In genomic region chr2:103578663-103579213, GRCm38 (mm10) we compare ENCODE assay signal across 23 mouse cellular contexts. TPM values are rescaled to one million over a fixed set of nuclear protein-coding genes. Genes with fewer than 3 reads are reported as not detected.
A peak's percentile ranks its signal among the peaks of the same experiment; 100 is the strongest.
DNase-seq lines count a peak whose midpoint lies in the region; ATAC-seq and TF ChIP-seq lines count a peak whose summit lies in the region.
"Had no signal": no experiment of that assay in that cellular context is flagged by ENCODE, and none has a peak within 500 bp of the region (broad histone marks: within the 10 kb centered on the region; RNA-seq: fewer than 3 reads in every experiment).

No protein-coding gene starts in this region.

- WGBS in heart, embryonic 15.5 days, result 91% methylated on average over 10 of the region's 10 CpGs
- WGBS in stomach, embryonic 15.5 days, result 82% methylated on average over 10 of the region's 10 CpGs
- WGBS in stomach, postnatal 0 days, result 81% methylated on average over 10 of the region's 10 CpGs

- no peak for TF ChIP-seq CTCF in gastrocnemius, adult 2 months (IDR thresholded peaks at IDR 0.05)
- TF ChIP-seq CTCF in stomach, postnatal 0 days (IDR thresholded peaks at IDR 0.05; ENCODE audit: low read depth), result no peak

- no peaks in the 10 kb centered on the region for H3K27me3 ChIP-seq in heart, embryonic 15.5 days
- no peaks in the 10 kb centered on the region for H3K27me3 ChIP-seq in stomach, embryonic 15.5 days (replicated peaks)
- no peaks in the 10 kb centered on the region for H3K27me3 ChIP-seq in stomach, postnatal 0 days (ENCODE audit: control insufficient read depth, insufficient read depth, low read length)
- H3K27me3 ChIP-seq: embryonic facial prominence, embryonic 15.5 days; hindbrain, embryonic 13.5 days; midbrain, embryonic 13.5 days; neural tube, embryonic 13.5 days had no signal

- DNase-seq in gastrocnemius, adult 2 months, result no peak
- DNase-seq in gastrocnemius, postnatal 10 days, result no peak
- no peak for DNase-seq in heart, postnatal 25 days (ENCODE audit: low spot score)
- DNase-seq in stomach, postnatal 0 days (ENCODE audit: low spot score), result no peak
- peak; percentile 55 for DNase-seq in yolk sac, embryonic 10.5 days (ENCODE audit: low spot score)
- no peak for DNase-seq in MN1 (ENCODE audit: low spot score)
- DNase-seq: adrenal gland, postnatal 36 days; cerebellum, adult 11-12 months; cerebellum, postnatal 14 days; kidney, adult 2 months; kidney, postnatal 10 days; lung, embryonic 14.5 days; right cerebral cortex, adult 18-20 months; thymus, adult 2 months had no signal

- H3K4me2 ChIP-seq in heart, embryonic 15.5 days, result peak overlapping the region; percentile 31
- H3K4me2 ChIP-seq in stomach, embryonic 15.5 days, result no peak overlapping the region
- no peak overlapping the region for H3K4me2 ChIP-seq in stomach, postnatal 0 days (replicated peaks; ENCODE audit: low read depth)
- H3K4me2 ChIP-seq: embryonic facial prominence, embryonic 15.5 days; hindbrain, embryonic 13.5 days; lung, embryonic 14.5 days; midbrain, embryonic 13.5 days; neural tube, embryonic 13.5 days had no signal

- no peak for ATAC-seq in heart, embryonic 15.5 days (replicated peaks; ENCODE audit: insufficient number of reproducible peaks, insufficient read depth, low FRiP score, low read depth)
- ATAC-seq in stomach, embryonic 15.5 days (ENCODE audit: insufficient read depth, low FRiP score, low read depth), result no peak
- no peak for ATAC-seq in stomach, postnatal 0 days (ENCODE audit: low FRiP score, low TSS enrichment)
- ATAC-seq: forebrain, embryonic 16.5 days; inflammation-experienced regulatory T-cells, adult 6 months; midbrain, embryonic 13.5 days had no signal

- intact Hi-C loops in gastrocnemius, adult 2 months (cut with DNase I), result no loop called here
- intact Hi-C loops in heart, postnatal 25 days (cut with DNase I), result no loop called here

- H3K4me3 ChIP-seq in gastrocnemius, adult 2 months, result peak overlapping the region; percentile 18
- no peak overlapping the region for H3K4me3 ChIP-seq in heart, embryonic 15.5 days
- no peak overlapping the region for H3K4me3 ChIP-seq in stomach, embryonic 15.5 days (replicated peaks)
- no peak overlapping the region for H3K4me3 ChIP-seq in stomach, postnatal 0 days (ENCODE audit: low read depth, low read length)
- H3K4me3 ChIP-seq: embryonic facial prominence, embryonic 15.5 days; hindbrain, embryonic 13.5 days; midbrain, embryonic 13.5 days; neural tube, embryonic 13.5 days had no signal

- peak overlapping the region; percentile 86 for H3K27ac ChIP-seq in gastrocnemius, adult 2 months
- H3K27ac ChIP-seq in heart, embryonic 15.5 days, result peak overlapping the region; percentile 87
- H3K27ac ChIP-seq in stomach, embryonic 15.5 days, result 0 out of 2 replicates have a peak overlapping the region, but pooled peaks have one; percentile 62
- H3K27ac ChIP-seq in stomach, postnatal 0 days (replicated peaks), result no peak overlapping the region
- H3K27ac ChIP-seq: hindbrain, embryonic 13.5 days; midbrain, embryonic 13.5 days; neural tube, embryonic 13.5 days had no signal

- no peaks in the 10 kb centered on the region for H3K36me3 ChIP-seq in heart, embryonic 15.5 days
- H3K36me3 ChIP-seq in stomach, embryonic 15.5 days, result no peaks in the 10 kb centered on the region
- no peaks in the 10 kb centered on the region for H3K36me3 ChIP-seq in stomach, postnatal 0 days (ENCODE audit: control insufficient read depth, insufficient read depth, low read length)
- H3K36me3 ChIP-seq: embryonic facial prominence, embryonic 15.5 days; G1E; hindbrain, embryonic 13.5 days; midbrain, embryonic 13.5 days; neural tube, embryonic 13.5 days had no signal

- H3K4me1 ChIP-seq in heart, embryonic 15.5 days (replicated peaks), result peaks cover 81% of the 10 kb centered on the region
- H3K4me1 ChIP-seq in stomach, embryonic 15.5 days, result peaks cover 22% of the 10 kb centered on the region; the same call in 1 of the 2 replicates
- peaks cover 7% of the 10 kb centered on the region; the same call in 1 of the 2 replicates for H3K4me1 ChIP-seq in stomach, postnatal 0 days (replicated peaks; ENCODE audit: control insufficient read depth, insufficient read depth)
- H3K4me1 ChIP-seq: midbrain, embryonic 13.5 days had no signal

- no peak overlapping the region for H3K9ac ChIP-seq in heart, embryonic 15.5 days
- H3K9ac ChIP-seq in stomach, embryonic 15.5 days, result no peak overlapping the region
- no peak overlapping the region for H3K9ac ChIP-seq in stomach, postnatal 0 days (ENCODE audit: low read length)
- H3K9ac ChIP-seq: embryonic facial prominence, embryonic 15.5 days; hindbrain, embryonic 13.5 days; lung, embryonic 14.5 days; midbrain, embryonic 13.5 days; neural tube, embryonic 13.5 days had no signal

- no peaks in the 10 kb centered on the region for H3K9me3 ChIP-seq in heart, embryonic 15.5 days (replicated peaks)
- no peaks in the 10 kb centered on the region for H3K9me3 ChIP-seq in stomach, embryonic 15.5 days
- no peaks in the 10 kb centered on the region for H3K9me3 ChIP-seq in stomach, postnatal 0 days (ENCODE audit: control insufficient read depth, low read length)
- H3K9me3 ChIP-seq: embryonic facial prominence, embryonic 15.5 days; G1E; hindbrain, embryonic 13.5 days; midbrain, embryonic 13.5 days; neural tube, embryonic 13.5 days had no signal

- no peak for TF ChIP-seq EP300 in stomach, postnatal 0 days (optimal IDR thresholded peaks at IDR 0.05)

RNA-seq across cellular contexts. Expression of gene Abtb2, which starts 12.6 kb away (rescaled TPM):
- total RNA-seq in gastrocnemius, adult 2 months (2021), result 10 to 100 TPM in 1 of 2 experiments, 1 to 10 TPM in 1; 8.3 to 13.2 TPM
- total RNA-seq in gastrocnemius, postnatal 10 days (2021), result 10 to 100 TPM; 11.0 to 13.6 TPM
- 20.2 and 21.4 TPM in 2 replicates for polyA plus RNA-seq in heart, embryonic 15.5 days (2015; fragmentation: Nextera tagmentation; extraction: Ambion mirVana)
- 10 to 100 TPM; 23.2 to 26.2 TPM for total RNA-seq in heart, postnatal 25 days (2021)
- polyA plus RNA-seq in stomach, embryonic 15.5 days (2015; fragmentation: Nextera tagmentation; extraction: Ambion mirVana), result 4.5 and 5.3 TPM in 2 replicates
- 3.5 and 4.0 TPM in 2 replicates for polyA plus RNA-seq in stomach, postnatal 0 days (2015; fragmentation: Nextera tagmentation; extraction: Ambion mirVana)
- polyA plus RNA-seq: G1E had no signal
